Mouse (Mus musculus) midbrain, embryonic 15.5 days (tissue): ENCODE data around the gene Sprn. TPM values are rescaled to one million over a fixed set of nuclear protein-coding genes. Genes with fewer than 3 reads are reported as not detected.

Source experiments
- ATAC-seq: fragments of 200-750 bp; cut with Nextera tagmentation; replicated peaks from 2 replicates; pipeline ENCODE4 v1.8.0; 2017; ENCODE audit warnings: moderate TSS enrichment
- H3K27ac ChIP-seq: fragments of 300-500 bp; sonication (generic); 2 replicates; pipeline ENCODE4 v1.5.1; 2015; ENCODE audit warnings: mild to moderate bottlenecking, inconsistent platforms
- H3K27me3 ChIP-seq: fragments of 300-500 bp; sonication (generic); replicated peaks from 2 replicates; pipeline ENCODE4 v1.6.1; 2015; ENCODE audit warnings: inconsistent platforms
- H3K36me3 ChIP-seq: fragments of 300-500 bp; sonication (generic); replicated peaks from 2 replicates; pipeline ENCODE4 v1.6.1; 2015; ENCODE audit warnings: inconsistent platforms
- H3K4me1 ChIP-seq: fragments of 300-500 bp; sonication (generic); 2 replicates; pipeline ENCODE4 v1.6.1; 2015; ENCODE audit warnings: inconsistent platforms
- H3K4me2 ChIP-seq: fragments of 300-500 bp; sonication (generic); 2 replicates; pipeline ENCODE4 v1.6.1; 2015; ENCODE audit warnings: inconsistent platforms, mild to moderate bottlenecking, moderate library complexity
- H3K4me3 ChIP-seq: fragments of 300-500 bp; sonication (generic); 2 replicates; pipeline ENCODE4 v1.5.1; 2015; ENCODE audit warnings: mild to moderate bottlenecking, inconsistent platforms
- H3K9ac ChIP-seq: fragments of 300-500 bp; sonication (generic); 2 replicates; pipeline ENCODE4 v1.6.1; 2015; ENCODE audit warnings: mild to moderate bottlenecking, inconsistent platforms
- H3K9me3 ChIP-seq: fragments of 300-500 bp; sonication (generic); 2 replicates; pipeline ENCODE4 v1.6.1; 2016; ENCODE audit warnings: inconsistent platforms
- WGBS: fragments of 180-500 bp; shearing (Covaris S2); methylation state at CpG from one replicate; pipeline ENCODE4 v1.1.7; 2015; ENCODE audit warnings: mixed read lengths; 5-methylcytosine and 5-hydroxymethylcytosine counted together
- polyA plus RNA-seq: library from polyadenylated mRNA; unstranded; fragments of >200 nt; fragmentation: Nextera tagmentation; extraction: Ambion mirVana; gene quantifications from 2 replicates; pipeline ENCODE4 v1.2.1, GENCODE M21; 2015

Sprn gene
- polyA plus RNA-seq, 1 experiment from 2014 or later = 25.5 TPM

GRCm38 (mm10) chr7:140116329-140117054 lies 38.2 kb downstream of the Sprn start, which contains the start of gene Echs1:
Gene Echs1, minus strand, starts transcription at chr7:140116476.
- ATAC-seq = peak; percentile 95

GRCm38 (mm10) chr7:140115583-140116328 lies 38.9 kb downstream of the Sprn start, which contains the start of gene Paox:
Gene Paox, plus strand, starts transcription at chr7:140115799.
- Histone ChIP-seq H3K9me3 (no peaks in the 10 kb centered on the region), H3K27me3 (no peaks in the 10 kb centered on the region), H3K4me1 (peaks cover 8% of the 10 kb centered on the region), H3K36me3 (peaks cover 7% of the 10 kb centered on the region; the same call in 1 of the 2 replicates), H3K27ac (peak within 1 kb of the TSS; percentile 78), H3K9ac (peak within 1 kb of the TSS; percentile 75), H3K4me2 (peak within 1 kb of the TSS; percentile 69), H3K4me3 (peak within 1 kb of the TSS; percentile 64)
- ATAC-seq = peak; percentile 76
- WGBS = 2% methylated on average over 23 of the region's 23 CpGs

More at GRCm38 (mm10) chr7:140116329-140117054, 38.2 kb downstream of the Sprn start, which contains the start of gene Echs1:
- Histone ChIP-seq H3K4me3 (peak within 1 kb of the TSS; percentile 64), H3K27ac (peak within 1 kb of the TSS; percentile 78), H3K9me3 (no peaks in the 10 kb centered on the region), H3K36me3 (peaks cover 2% of the 10 kb centered on the region; the same call in 1 of the 2 replicates), H3K4me2 (peak within 1 kb of the TSS; percentile 69), H3K4me1 (peaks cover 8% of the 10 kb centered on the region), H3K27me3 (no peaks in the 10 kb centered on the region), H3K9ac (peak within 1 kb of the TSS; percentile 75)
- 4% methylated on average over 28 of the region's 28 CpGs for WGBS

GRCm38 (mm10) chr7:140111943-140112342 lies 42.7 kb downstream of the Sprn start:
- Histone ChIP-seq H3K36me3 (peaks cover 31% of the 10 kb centered on the region), H3K27ac (no peak overlapping the region), H3K4me1 (peaks cover 3% of the 10 kb centered on the region), H3K4me3 (no peak overlapping the region), H3K9me3 (no peaks in the 10 kb centered on the region), H3K4me2 (no peak overlapping the region), H3K9ac (no peak overlapping the region), H3K27me3 (no peaks in the 10 kb centered on the region)
- WGBS = 73% methylated on average over 3 of the region's 3 CpGs
- no peak for ATAC-seq

- no peak overlapping the region for H3K9ac ChIP-seq
- H3K36me3 ChIP-seq = peaks cover 11% of the 10 kb centered on the region
- H3K27me3 ChIP-seq = no peaks in the 10 kb centered on the region
- H3K4me1 ChIP-seq = peaks cover 12% of the 10 kb centered on the region
- 85% methylated on average over 4 of the region's 4 CpGs for WGBS
- no peaks in the 10 kb centered on the region for H3K9me3 ChIP-seq
- H3K4me2 ChIP-seq = no peak overlapping the region
- no peak overlapping the region for H3K27ac ChIP-seq
- no peak overlapping the region for H3K4me3 ChIP-seq
- no peak for ATAC-seq
Observed at GRCm38 (mm10) chr7:140104009-140104408, 50.7 kb downstream of the Sprn start.

- Histone ChIP-seq H3K9ac (peak within 1 kb of the TSS; percentile 42), H3K4me3 (peak within 1 kb of the TSS; percentile 38), H3K27me3 (no peaks in the 10 kb centered on the region), H3K36me3 (no peaks in the 10 kb centered on the region), H3K4me1 (peaks cover 12% of the 10 kb centered on the region), H3K9me3 (no peaks in the 10 kb centered on the region), H3K27ac (peak within 1 kb of the TSS; percentile 49), H3K4me2 (peak within 1 kb of the TSS; percentile 65)
- 2% methylated on average over 30 of the region's 30 CpGs for WGBS
- peak; percentile 85 for ATAC-seq
Observed at GRCm38 (mm10) chr7:140101993-140102860, 52.5 kb downstream of the Sprn start, which contains the start of gene Fuom. Gene Fuom, minus strand, starts transcription at chr7:140102441.

- Histone ChIP-seq H3K4me2 (peak overlapping the region; percentile 65), H3K27ac (no peak overlapping the region), H3K4me3 (peak overlapping the region; percentile 38), H3K36me3 (no peaks in the 10 kb centered on the region), H3K9ac (peak overlapping the region; percentile 42; the same call in 1 of the 2 replicates), H3K4me1 (peaks cover 12% of the 10 kb centered on the region), H3K9me3 (no peaks in the 10 kb centered on the region), H3K27me3 (no peaks in the 10 kb centered on the region)
- ATAC-seq = no peak
- 70% methylated on average over 10 of the region's 10 CpGs for WGBS
Observed at GRCm38 (mm10) chr7:140101498-140101897, 53.2 kb downstream of the Sprn start.

Other genes starting within 250 kb of the Sprn start
- not detected in 2 replicates for gene Utf1, start 211.1 kb downstream of the Sprn start, polyA plus RNA-seq
- 0.83 and 1.3 TPM in 2 replicates for gene 6430531B16Rik, start 176.1 kb downstream of the Sprn start, polyA plus RNA-seq
- 4.5 TPM in 2 replicates for gene Adam8, start 162.3 kb downstream of the Sprn start, polyA plus RNA-seq
- 56.6 and 58.0 TPM in 2 replicates for gene Zfp511, start 118.5 kb downstream of the Sprn start, polyA plus RNA-seq
- 61.3 and 62.6 TPM in 2 replicates for gene Tubgcp2, start 118.2 kb downstream of the Sprn start, polyA plus RNA-seq
- gene Msx3, start 105.8 kb downstream of the Sprn start, polyA plus RNA-seq = 1.2 TPM in 2 replicates
- 277 and 280 TPM in 2 replicates for gene Caly, start 72.3 kb downstream of the Sprn start, polyA plus RNA-seq
- not detected in 2 replicates for gene Prap1, start 61.5 kb downstream of the Sprn start, polyA plus RNA-seq
- gene Fuom, start 52.4 kb downstream of the Sprn start, polyA plus RNA-seq = 33.7 and 34.1 TPM in 2 replicates
- gene Paox, start 39.1 kb downstream of the Sprn start, polyA plus RNA-seq = 7.4 and 7.5 TPM in 2 replicates
- 107 and 108 TPM in 2 replicates for gene Echs1, start 38.4 kb downstream of the Sprn start, polyA plus RNA-seq
- 32.4 and 34.8 TPM in 2 replicates for gene Mtg1, start 17.3 kb downstream of the Sprn start, polyA plus RNA-seq
- gene Olfr522, start 9.9 kb upstream of the Sprn start, polyA plus RNA-seq = not detected in 2 replicates
- not detected in 2 replicates for gene Olfr523, start 18.3 kb upstream of the Sprn start, polyA plus RNA-seq
- gene Olfr524, start 51.1 kb upstream of the Sprn start, polyA plus RNA-seq = not detected in 2 replicates
- not detected in 2 replicates for gene Cd163l1, start 63.4 kb upstream of the Sprn start, polyA plus RNA-seq
- not detected in 2 replicates for gene 5830411N06Rik, start 92.4 kb upstream of the Sprn start, polyA plus RNA-seq
- gene Olfr525, start 166.0 kb upstream of the Sprn start, polyA plus RNA-seq = not detected in 2 replicates
- gene Olfr527, start 179.1 kb upstream of the Sprn start, polyA plus RNA-seq = not detected in 2 replicates
- not detected in 2 replicates for gene Olfr60, start 206.8 kb upstream of the Sprn start, polyA plus RNA-seq
- not detected in 2 replicates for gene Olfr530, start 221.5 kb upstream of the Sprn start, polyA plus RNA-seq
- gene Olfr531, start 248.0 kb upstream of the Sprn start, polyA plus RNA-seq = not detected in 2 replicates